Mouse (Mus musculus): Measurements from ENCODE around the gene Gm21905. TPM values are rescaled to one million over a fixed set of nuclear protein-coding genes. Genes with fewer than 3 reads are reported as not detected.

The Gm21905 gene
- polyA plus RNA-seq, 2 experiments from 2014 or later = not detected

Other genes starting within 250 kb of the Gm21905 start
- gene Atp8a1, start 99.0 kb downstream of the Gm21905 start, polyA plus RNA-seq (2017; shearing (Covaris generic)) = 10 to 100 TPM; 10.6 to 12.2 TPM
- not detected for gene Gm5108, start 4.8 kb downstream of the Gm21905 start, polyA plus RNA-seq (2017; shearing (Covaris generic))
- not detected for gene Grxcr1, start 85.4 kb upstream of the Gm21905 start, polyA plus RNA-seq (2017; shearing (Covaris generic))